Mouse (Mus musculus): ENCODE results near the gene Otud1.

Otud1 gene

GRCm38 (mm10) chr2:19682997-19683396 lies 25.4 kb downstream of the Otud1 start:
- WGBS: 61% methylated on average over 3 of the region's 3 CpGs

- WGBS: 55% methylated on average over 14 of the region's 14 CpGs
Observed at GRCm38 (mm10) chr2:19685489-19686147, 28.1 kb downstream of the Otud1 start.

- WGBS: 87% methylated on average over 14 of the region's 14 CpGs
Observed at GRCm38 (mm10) chr2:19690094-19690493, 32.5 kb downstream of the Otud1 start.

GRCm38 (mm10) chr2:19699573-19700295 lies 42.2 kb downstream of the Otud1 start:
- 88% methylated on average over 4 of the region's 4 CpGs for WGBS

GRCm38 (mm10) chr2:19701386-19701785 lies 43.8 kb downstream of the Otud1 start:
- 72% methylated on average over 3 of the region's 3 CpGs for WGBS

- WGBS: 29% methylated on average over 4 of the region's 4 CpGs
Observed at GRCm38 (mm10) chr2:19703670-19704069, 46.1 kb downstream of the Otud1 start.

- 83% methylated on average over 4 of the region's 4 CpGs for WGBS
Observed at GRCm38 (mm10) chr2:19706886-19707285, 49.3 kb downstream of the Otud1 start.
